Mouse (Mus musculus): ENCODE measurements at regions not wholly inside any gene's neighbourhood (a gene's known extent, or its start where the extent isn't known, plus 50 kb on each side); places are given as distances from the start of the nearest gene placed in this dataset.
A peak's percentile ranks its signal among the peaks of the same experiment; 100 is the strongest.

- Histone ChIP-seq H3K4me1 (replicated peaks; ENCODE audit: control insufficient read depth, insufficient read depth) (no peaks in the 10 kb centered on the region), H3K27me3 (ENCODE audit: control insufficient read depth, insufficient read depth, low read length) (no peaks in the 10 kb centered on the region), H3K4me2 (replicated peaks; ENCODE audit: low read depth) (no peak overlapping the region), H3K36me3 (ENCODE audit: control insufficient read depth, insufficient read depth, low read length) (no peaks in the 10 kb centered on the region), H3K4me3 (ENCODE audit: low read depth, low read length) (no peak overlapping the region), H3K9me3 (ENCODE audit: control insufficient read depth, low read length) (no peaks in the 10 kb centered on the region), H3K27ac (replicated peaks) (no peak overlapping the region), H3K9ac (ENCODE audit: low read length) (no peak overlapping the region)
- ATAC-seq (ENCODE audit: low FRiP score, low TSS enrichment) = no peak
- 88% methylated on average over 18 of the region's 18 CpGs for WGBS
- TF ChIP-seq CTCF (IDR thresholded peaks at IDR 0.05; ENCODE audit: low read depth) = no peak
- TF ChIP-seq EP300 (optimal IDR thresholded peaks at IDR 0.05) = no peak
- peak; percentile 8 for DNase-seq (ENCODE audit: low spot score)
Observed at GRCm38 (mm10) chr2:173457624-173458320, 64.6 kb upstream of the 1700021F07Rik start.

GRCm38 (mm10) chr2:173458861-173459260 is 63.5 kb upstream of the 1700021F07Rik start:
- Histone ChIP-seq H3K27ac (replicated peaks) (no peak overlapping the region), H3K27me3 (ENCODE audit: control insufficient read depth, insufficient read depth, low read length) (no peaks in the 10 kb centered on the region), H3K4me1 (replicated peaks; ENCODE audit: control insufficient read depth, insufficient read depth) (no peaks in the 10 kb centered on the region), H3K4me3 (ENCODE audit: low read depth, low read length) (no peak overlapping the region), H3K4me2 (replicated peaks; ENCODE audit: low read depth) (no peak overlapping the region), H3K36me3 (ENCODE audit: control insufficient read depth, insufficient read depth, low read length) (no peaks in the 10 kb centered on the region), H3K9ac (ENCODE audit: low read length) (no peak overlapping the region), H3K9me3 (ENCODE audit: control insufficient read depth, low read length) (no peaks in the 10 kb centered on the region)
- TF ChIP-seq EP300 (optimal IDR thresholded peaks at IDR 0.05) = no peak
- ATAC-seq (ENCODE audit: low FRiP score, low TSS enrichment) (no peak), DNase-seq (ENCODE audit: low spot score) (peak; percentile 8)
- WGBS = 79% methylated on average over 12 of the region's 12 CpGs

- no peaks in the 10 kb centered on the region for H3K9me3 ChIP-seq (ENCODE audit: control insufficient read depth, low read length)
- H3K4me3 ChIP-seq (ENCODE audit: low read depth, low read length) = no peak overlapping the region
- no peaks in the 10 kb centered on the region for H3K36me3 ChIP-seq (ENCODE audit: control insufficient read depth, insufficient read depth, low read length)
- DNase-seq (ENCODE audit: low spot score) = peak; percentile 9
- H3K4me1 ChIP-seq (replicated peaks; ENCODE audit: control insufficient read depth, insufficient read depth) = no peaks in the 10 kb centered on the region
- no peak for ATAC-seq (ENCODE audit: low FRiP score, low TSS enrichment)
- H3K27me3 ChIP-seq (ENCODE audit: control insufficient read depth, insufficient read depth, low read length) = no peaks in the 10 kb centered on the region
- no peak overlapping the region for H3K27ac ChIP-seq (replicated peaks)
- H3K4me2 ChIP-seq (replicated peaks; ENCODE audit: low read depth) = no peak overlapping the region
- no peak for TF ChIP-seq CTCF (IDR thresholded peaks at IDR 0.05; ENCODE audit: low read depth)
- TF ChIP-seq EP300 (optimal IDR thresholded peaks at IDR 0.05) = no peak
- 97% methylated on average over 9 of the region's 9 CpGs for WGBS
- no peak overlapping the region for H3K9ac ChIP-seq (ENCODE audit: low read length)
Observed at GRCm38 (mm10) chr2:173463313-173463712, 59.1 kb upstream of the 1700021F07Rik start.

- TF ChIP-seq CTCF (IDR thresholded peaks at IDR 0.05; ENCODE audit: low read depth) = no peak
- TF ChIP-seq EP300 (optimal IDR thresholded peaks at IDR 0.05) = no peak
- Histone ChIP-seq H3K27me3 (ENCODE audit: control insufficient read depth, insufficient read depth, low read length) (no peaks in the 10 kb centered on the region), H3K36me3 (ENCODE audit: control insufficient read depth, insufficient read depth, low read length) (no peaks in the 10 kb centered on the region), H3K9ac (ENCODE audit: low read length) (no peak overlapping the region), H3K27ac (replicated peaks) (no peak overlapping the region), H3K9me3 (ENCODE audit: control insufficient read depth, low read length) (no peaks in the 10 kb centered on the region), H3K4me1 (replicated peaks; ENCODE audit: control insufficient read depth, insufficient read depth) (no peaks in the 10 kb centered on the region), H3K4me3 (ENCODE audit: low read depth, low read length) (no peak overlapping the region), H3K4me2 (replicated peaks; ENCODE audit: low read depth) (no peak overlapping the region)
- WGBS = 90% methylated on average over 2 of the region's 2 CpGs
- DNase-seq (ENCODE audit: low spot score) (peak; percentile 7), ATAC-seq (ENCODE audit: low FRiP score, low TSS enrichment) (no peak)
Observed at GRCm38 (mm10) chr2:173464562-173464961, 57.8 kb upstream of the 1700021F07Rik start.

GRCm38 (mm10) chr2:173465006-173465620 is 57.3 kb upstream of the 1700021F07Rik start:
- H3K4me2 ChIP-seq (replicated peaks; ENCODE audit: low read depth) = no peak overlapping the region
- DNase-seq (ENCODE audit: low spot score) = peak; percentile 9
- TF ChIP-seq EP300 (optimal IDR thresholded peaks at IDR 0.05) (no peak), CTCF (IDR thresholded peaks at IDR 0.05; ENCODE audit: low read depth) (no peak)
- no peak overlapping the region for H3K9ac ChIP-seq (ENCODE audit: low read length)
- H3K4me1 ChIP-seq (replicated peaks; ENCODE audit: control insufficient read depth, insufficient read depth) = no peaks in the 10 kb centered on the region
- WGBS = 66% methylated on average over 6 of the region's 6 CpGs
- no peaks in the 10 kb centered on the region for H3K27me3 ChIP-seq (ENCODE audit: control insufficient read depth, insufficient read depth, low read length)
- no peak overlapping the region for H3K27ac ChIP-seq (replicated peaks)
- no peak for ATAC-seq (ENCODE audit: low FRiP score, low TSS enrichment)
- no peaks in the 10 kb centered on the region for H3K36me3 ChIP-seq (ENCODE audit: control insufficient read depth, insufficient read depth, low read length)
- H3K4me3 ChIP-seq (ENCODE audit: low read depth, low read length) = no peak overlapping the region
- no peaks in the 10 kb centered on the region for H3K9me3 ChIP-seq (ENCODE audit: control insufficient read depth, low read length)

GRCm38 (mm10) chr2:173468136-173468535 is 54.2 kb upstream of the 1700021F07Rik start:
- no peak overlapping the region for H3K9ac ChIP-seq (ENCODE audit: low read length)
- H3K9me3 ChIP-seq (ENCODE audit: control insufficient read depth, low read length) = no peaks in the 10 kb centered on the region
- H3K4me2 ChIP-seq (replicated peaks; ENCODE audit: low read depth) = no peak overlapping the region
- H3K27ac ChIP-seq (replicated peaks) = no peak overlapping the region
- no peak overlapping the region for H3K4me3 ChIP-seq (ENCODE audit: low read depth, low read length)
- H3K27me3 ChIP-seq (ENCODE audit: control insufficient read depth, insufficient read depth, low read length) = no peaks in the 10 kb centered on the region
- no peaks in the 10 kb centered on the region for H3K4me1 ChIP-seq (replicated peaks; ENCODE audit: control insufficient read depth, insufficient read depth)
- DNase-seq (ENCODE audit: low spot score) (peak; percentile 8), ATAC-seq (ENCODE audit: low FRiP score, low TSS enrichment) (no peak)
- no peaks in the 10 kb centered on the region for H3K36me3 ChIP-seq (ENCODE audit: control insufficient read depth, insufficient read depth, low read length)
- TF ChIP-seq EP300 (optimal IDR thresholded peaks at IDR 0.05) (no peak), CTCF (IDR thresholded peaks at IDR 0.05; ENCODE audit: low read depth) (no peak)
- WGBS = 85% methylated on average over 3 of the region's 3 CpGs

Data from stomach, postnatal 0 days (tissue).